Mouse (Mus musculus): Measurements from ENCODE around the gene Pnp. TPM values are rescaled to one million over a fixed set of nuclear protein-coding genes. Genes with fewer than 3 reads are reported as not detected.
"Not testable (repeated sequence)": the region's sequence is repeated elsewhere in the genome, so short reads cannot be mapped to it uniquely, and the experiment has no call there.

Pnp gene
- polyA plus RNA-seq, 1 experiment from 2014 or later = 85.1 TPM

- Histone ChIP-seq H3K36me3 (no peaks in the 10 kb centered on the region), H3K9me3 (replicated peaks) (no peaks in the 10 kb centered on the region), H3K27me3 (ENCODE audit: low read depth, poor library complexity, severe bottlenecking) (no peaks in the 10 kb centered on the region), H3K4me3 (no peak overlapping the region), H3K27ac (replicated peaks) (no peak overlapping the region), H3K4me1 (no peaks in the 10 kb centered on the region)
- no peak for DNase-seq (ENCODE audit: low spot score)
- WGBS = 84% methylated on average over 2 of the region's 2 CpGs
These were observed 67.3 kb downstream of the Pnp start for GRCm38 (mm10) chr14:50997999-50998666.

GRCm38 (mm10) chr14:51007152-51007801, 76.4 kb downstream of the Pnp start, which contains the start of gene Rnase10:
Gene Rnase10 (plus strand): TSS chr14:51007751.
- no peaks in the 10 kb centered on the region for H3K4me1 ChIP-seq
- 87% methylated on average over 8 of the region's 8 CpGs for WGBS

GRCm38 (mm10) chr14:51007914-51008713, 77.2 kb downstream of the Pnp start:
- H3K9me3 ChIP-seq (replicated peaks) = no peaks in the 10 kb centered on the region
- H3K27me3 ChIP-seq (ENCODE audit: low read depth, poor library complexity, severe bottlenecking) = no peaks in the 10 kb centered on the region
- WGBS = 87% methylated on average over 13 of the region's 13 CpGs
- no peaks in the 10 kb centered on the region for H3K4me1 ChIP-seq
- H3K36me3 ChIP-seq = no peaks in the 10 kb centered on the region
- no peak overlapping the region for H3K4me3 ChIP-seq
- DNase-seq (ENCODE audit: low spot score) = no peak
- no peak overlapping the region for H3K27ac ChIP-seq (replicated peaks)

More at GRCm38 (mm10) chr14:51007152-51007801, 76.4 kb downstream of the Pnp start, which contains the start of gene Rnase10:
- DNase-seq (ENCODE audit: low spot score) = no peak
- no peaks in the 10 kb centered on the region for H3K27me3 ChIP-seq (ENCODE audit: low read depth, poor library complexity, severe bottlenecking)
- no peaks in the 10 kb centered on the region for H3K9me3 ChIP-seq (replicated peaks)
- H3K27ac ChIP-seq (replicated peaks) = no peak within 1 kb of the TSS
- H3K36me3 ChIP-seq = no peaks in the 10 kb centered on the region
- H3K4me3 ChIP-seq = no peak within 1 kb of the TSS

- Histone ChIP-seq H3K27ac (replicated peaks) (no peak overlapping the region), H3K4me3 (no peak overlapping the region), H3K4me1 (no peaks in the 10 kb centered on the region), H3K36me3 (no peaks in the 10 kb centered on the region), H3K9me3 (replicated peaks) (no peaks in the 10 kb centered on the region), H3K27me3 (ENCODE audit: low read depth, poor library complexity, severe bottlenecking) (no peaks in the 10 kb centered on the region)
- 88% methylated on average over 4 of the region's 4 CpGs for WGBS
- no peak for DNase-seq (ENCODE audit: low spot score)
These were observed 77.9 kb downstream of the Pnp start for GRCm38 (mm10) chr14:51008781-51009180.

- H3K27me3 ChIP-seq (ENCODE audit: low read depth, poor library complexity, severe bottlenecking) = no peaks in the 10 kb centered on the region
- WGBS = 86% methylated on average over 6 of the region's 6 CpGs
- H3K4me3 ChIP-seq = no peak overlapping the region
- H3K4me1 ChIP-seq = no peaks in the 10 kb centered on the region
- DNase-seq (ENCODE audit: low spot score) = no peak
- H3K27ac ChIP-seq (replicated peaks) = no peak overlapping the region
- no peaks in the 10 kb centered on the region for H3K9me3 ChIP-seq (replicated peaks)
- no peaks in the 10 kb centered on the region for H3K36me3 ChIP-seq
These were observed 78.7 kb downstream of the Pnp start for GRCm38 (mm10) chr14:51009572-51009971.

- 83% methylated on average over 3 of the region's 3 CpGs for WGBS
- H3K36me3 ChIP-seq; H3K27me3 ChIP-seq (ENCODE audit: low read depth, poor library complexity, severe bottlenecking); H3K27ac ChIP-seq (replicated peaks); DNase-seq (ENCODE audit: low spot score); H3K4me3 ChIP-seq; H3K4me1 ChIP-seq; H3K9me3 ChIP-seq (replicated peaks): not testable (repeated sequence)
These were observed 83.8 kb downstream of the Pnp start for GRCm38 (mm10) chr14:51014724-51015123.

Other genes starting within 250 kb of the Pnp start
- not detected in 2 replicates for gene Olfr747, start 237.9 kb upstream of the Pnp start, polyA plus RNA-seq (2016; fragmentation: Nextera tagmentation; extraction: Ambion mirVana)
- not detected in 2 replicates for gene Olfr748, start 223.7 kb upstream of the Pnp start, polyA plus RNA-seq (2016; fragmentation: Nextera tagmentation; extraction: Ambion mirVana)
- not detected in 2 replicates for gene Olfr749, start 186.0 kb upstream of the Pnp start, polyA plus RNA-seq (2016; fragmentation: Nextera tagmentation; extraction: Ambion mirVana)
- gene Ttc5, start 145.6 kb upstream of the Pnp start, polyA plus RNA-seq (2016; fragmentation: Nextera tagmentation; extraction: Ambion mirVana) = 116 and 127 TPM in 2 replicates
- not detected in 2 replicates for gene Ccnb1ip1, start 123.3 kb upstream of the Pnp start, polyA plus RNA-seq (2016; fragmentation: Nextera tagmentation; extraction: Ambion mirVana)
- gene Parp2, start 123.2 kb upstream of the Pnp start, polyA plus RNA-seq (2016; fragmentation: Nextera tagmentation; extraction: Ambion mirVana) = 70.3 and 74.5 TPM in 2 replicates
- 3.9 and 5.0 TPM in 2 replicates for gene Tep1, start 60.5 kb upstream of the Pnp start, polyA plus RNA-seq (2016; fragmentation: Nextera tagmentation; extraction: Ambion mirVana)
- 0.12 and 0.14 TPM in 2 replicates for gene Klhl33, start 33.6 kb upstream of the Pnp start, polyA plus RNA-seq (2016; fragmentation: Nextera tagmentation; extraction: Ambion mirVana)
- 192 TPM in 2 replicates for gene Osgep, start 6.2 kb upstream of the Pnp start, polyA plus RNA-seq (2016; fragmentation: Nextera tagmentation; extraction: Ambion mirVana)
- 412 and 447 TPM in 2 replicates for gene Apex1, start 6.1 kb upstream of the Pnp start, polyA plus RNA-seq (2016; fragmentation: Nextera tagmentation; extraction: Ambion mirVana)
- gene Pip4p1, start 226 bp upstream of the Pnp start, polyA plus RNA-seq (2016; fragmentation: Nextera tagmentation; extraction: Ambion mirVana) = 50.4 and 55.6 TPM in 2 replicates
- not detected in 2 replicates for gene Gm49342, start 13.4 kb downstream of the Pnp start, polyA plus RNA-seq (2016; fragmentation: Nextera tagmentation; extraction: Ambion mirVana)
- gene Pnp2, start 24.9 kb downstream of the Pnp start, polyA plus RNA-seq (2016; fragmentation: Nextera tagmentation; extraction: Ambion mirVana) = 0.15 and 0.78 TPM in 2 replicates
- gene Rnase10, start 76.7 kb downstream of the Pnp start, polyA plus RNA-seq (2016; fragmentation: Nextera tagmentation; extraction: Ambion mirVana) = not detected in 2 replicates
- gene Rnase9, start 110.8 kb downstream of the Pnp start, polyA plus RNA-seq (2016; fragmentation: Nextera tagmentation; extraction: Ambion mirVana) = not detected in 2 replicates
- not detected in 2 replicates for gene Rnase11, start 119.1 kb downstream of the Pnp start, polyA plus RNA-seq (2016; fragmentation: Nextera tagmentation; extraction: Ambion mirVana)
- not detected in 2 replicates for gene Rnase12, start 126.6 kb downstream of the Pnp start, polyA plus RNA-seq (2016; fragmentation: Nextera tagmentation; extraction: Ambion mirVana)
- not detected in 2 replicates for gene Olfr750, start 143.4 kb downstream of the Pnp start, polyA plus RNA-seq (2016; fragmentation: Nextera tagmentation; extraction: Ambion mirVana)
- gene Rnase4, start 160.0 kb downstream of the Pnp start, polyA plus RNA-seq (2016; fragmentation: Nextera tagmentation; extraction: Ambion mirVana) = 8.2 and 9.5 TPM in 2 replicates
- 1.7 and 2.2 TPM in 2 replicates for gene Ang, start 160.1 kb downstream of the Pnp start, polyA plus RNA-seq (2016; fragmentation: Nextera tagmentation; extraction: Ambion mirVana)
- gene Eddm3b, start 183.3 kb downstream of the Pnp start, polyA plus RNA-seq (2016; fragmentation: Nextera tagmentation; extraction: Ambion mirVana) = 0.16 TPM in 1 of 2 replicates, not detected in the other
- 0.10 and 0.22 TPM in 2 replicates for gene Rnase6, start 192.8 kb downstream of the Pnp start, polyA plus RNA-seq (2016; fragmentation: Nextera tagmentation; extraction: Ambion mirVana)
- 0.22 TPM in 1 of 2 replicates, not detected in the other for gene Rnase1, start 215.7 kb downstream of the Pnp start, polyA plus RNA-seq (2016; fragmentation: Nextera tagmentation; extraction: Ambion mirVana)
- not detected in 2 replicates for gene Rnase2b, start 231.2 kb downstream of the Pnp start, polyA plus RNA-seq (2016; fragmentation: Nextera tagmentation; extraction: Ambion mirVana)